Mouse (Mus musculus) lung, postnatal 0 days (tissue): ENCODE data around the gene Gm4792. TPM values are rescaled to one million over a fixed set of nuclear protein-coding genes. Genes with fewer than 3 reads are reported as not detected.

Source experiments
- ATAC-seq: fragments of 200-750 bp; cut with Nextera tagmentation; 2 replicates; pipeline ENCODE4 v1.8.0; 2017; ENCODE audit warnings: moderate library complexity
- DNase-seq: peaks from one replicate; pipeline ENCODE4 v3.0.0-alpha.2; 2016; ENCODE audit warnings: low spot score
- H3K27ac ChIP-seq: fragments of 300-500 bp; sonication (generic); 2 replicates; pipeline ENCODE4 v1.5.1; 2014; ENCODE audit warnings: antibody characterized with exemption, mild to moderate bottlenecking, low read length, mixed read lengths
- H3K27me3 ChIP-seq: fragments of 300-500 bp; sonication (generic); replicated peaks from 2 replicates; pipeline ENCODE4 v1.6.1; 2014; ENCODE audit warnings: low read length, mixed read lengths; ENCODE audit not compliant: insufficient read depth
- H3K36me3 ChIP-seq: fragments of 300-500 bp; sonication (generic); 2 replicates; pipeline ENCODE4 v1.6.1; 2014; ENCODE audit warnings: low read length, mixed read lengths; ENCODE audit not compliant: insufficient read depth
- H3K4me1 ChIP-seq: fragments of 300-500 bp; sonication (generic); 2 replicates; pipeline ENCODE4 v1.6.1; 2014; ENCODE audit warnings: antibody characterized with exemption, low read depth, low read length, mixed read lengths; ENCODE audit not compliant: insufficient read depth
- H3K4me2 ChIP-seq: fragments of 300-500 bp; sonication (generic); replicated peaks from 2 replicates; pipeline ENCODE4 v1.6.1; 2014; ENCODE audit warnings: low read depth, mild to moderate bottlenecking, low read length, moderate library complexity, mixed read lengths
- H3K4me3 ChIP-seq: fragments of 300-500 bp; sonication (generic); 2 replicates; pipeline ENCODE4 v1.5.1; 2014; ENCODE audit warnings: low read depth, low read length
- H3K9ac ChIP-seq: fragments of 300-500 bp; sonication (generic); replicated peaks from 2 replicates; pipeline ENCODE4 v1.6.1; 2014; ENCODE audit warnings: low read depth, mild to moderate bottlenecking
- H3K9me3 ChIP-seq: fragments of 300-500 bp; sonication (generic); 2 replicates; pipeline ENCODE4 v1.6.1; 2016; ENCODE audit warnings: low read length, mixed read lengths
- CTCF ChIP-seq: IDR thresholded peaks from 2 replicates; pipeline ENCODE4 v1.5.1; 2016; ENCODE audit warnings: antibody characterized with exemption, mild to moderate bottlenecking
- EP300 ChIP-seq: IDR thresholded peaks from 2 replicates; pipeline ENCODE4 v1.6.1; 2016; ENCODE audit warnings: antibody characterized with exemption, mild to moderate bottlenecking, control low read depth
- WGBS: fragments of 180-500 bp; shearing (Covaris S2); extraction: QIAGEN DNeasy Blood & Tissue Kit; methylation state at CpG from one replicate; pipeline ENCODE4 v1.1.7; 2014; 5-methylcytosine and 5-hydroxymethylcytosine counted together
- polyA plus RNA-seq: library from polyadenylated mRNA; unstranded; fragments of >200 nt; fragmentation: Nextera tagmentation; extraction: Ambion mirVana; gene quantifications from 2 replicates; pipeline ENCODE4 v1.2.1, GENCODE M21; 2015

Gm4792 gene
- not detected in 2 replicates for polyA plus RNA-seq

DNA sequence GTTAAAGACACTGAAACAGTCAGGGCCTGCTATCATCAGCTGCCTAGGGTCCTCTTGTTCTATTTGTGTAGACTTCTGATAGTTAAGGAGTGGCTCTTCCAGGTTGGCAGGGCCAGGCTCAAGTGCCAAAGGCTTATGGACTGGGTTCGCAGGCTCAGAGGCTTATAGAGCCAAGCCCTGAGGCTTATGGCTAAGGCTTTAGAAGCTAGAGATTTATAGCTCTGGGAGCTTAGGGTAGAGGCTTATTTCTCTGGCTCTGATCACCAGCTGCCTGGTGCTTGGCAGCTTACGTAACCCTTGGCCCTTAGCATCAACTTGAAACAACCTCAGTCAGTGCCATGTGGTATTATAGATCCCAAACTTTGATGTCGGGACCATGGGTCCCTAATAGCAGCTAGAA lies at the start of gene Gm4792:
Gene Gm4792 (minus strand): TSS at position 233 of the 400 bp plus-strand sequence.
- no peaks in the 10 kb centered on the region for H3K9me3 ChIP-seq
- H3K4me3 ChIP-seq: no peak within 1 kb of the TSS
- H3K27me3 ChIP-seq: no peaks in the 10 kb centered on the region
- H3K4me2 ChIP-seq: no peak within 1 kb of the TSS
- no peak within 1 kb of the TSS for H3K27ac ChIP-seq
- TF ChIP-seq EP300: no peak
- TF ChIP-seq CTCF: no peak
- 77% methylated on average over 3 of the region's 3 CpGs for WGBS
- no peaks in the 10 kb centered on the region for H3K4me1 ChIP-seq
- H3K36me3 ChIP-seq: no peaks in the 10 kb centered on the region
- H3K9ac ChIP-seq: no peak within 1 kb of the TSS
- no peak for ATAC-seq
- DNase-seq: no peak

DNA sequence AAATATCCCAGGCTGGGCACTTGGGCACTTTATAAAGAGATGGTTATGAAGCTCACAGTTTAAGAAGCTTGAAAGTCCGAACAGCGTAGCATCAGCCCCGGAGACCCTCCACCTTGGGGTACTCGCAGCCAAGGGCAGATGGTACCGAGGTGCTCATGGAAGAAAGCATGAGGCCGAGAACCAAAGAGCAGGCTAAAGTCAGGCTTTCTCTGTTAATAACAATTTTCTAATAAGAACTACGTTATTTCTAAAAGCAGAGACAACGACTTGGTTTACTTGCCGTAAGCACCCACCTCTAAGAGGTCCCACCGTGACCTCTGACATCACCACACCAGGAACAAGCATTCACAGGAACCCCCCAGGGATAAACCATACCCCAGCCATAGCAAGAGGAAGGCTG lies 49.5 kb upstream of the Gm4792 start:
- Histone ChIP-seq H3K27me3 (no peaks in the 10 kb centered on the region), H3K4me1 (peaks cover 5% of the 10 kb centered on the region; the same call in 1 of the 2 replicates), H3K36me3 (no peaks in the 10 kb centered on the region), H3K4me3 (no peak overlapping the region), H3K27ac (no peak overlapping the region), H3K4me2 (no peak overlapping the region), H3K9ac (no peak overlapping the region), H3K9me3 (no peaks in the 10 kb centered on the region)
- no peak for ATAC-seq
- 95% methylated on average over 10 of the region's 10 CpGs for WGBS
- TF ChIP-seq EP300: no peak
- no peak for TF ChIP-seq CTCF
- no peak for DNase-seq

DNA sequence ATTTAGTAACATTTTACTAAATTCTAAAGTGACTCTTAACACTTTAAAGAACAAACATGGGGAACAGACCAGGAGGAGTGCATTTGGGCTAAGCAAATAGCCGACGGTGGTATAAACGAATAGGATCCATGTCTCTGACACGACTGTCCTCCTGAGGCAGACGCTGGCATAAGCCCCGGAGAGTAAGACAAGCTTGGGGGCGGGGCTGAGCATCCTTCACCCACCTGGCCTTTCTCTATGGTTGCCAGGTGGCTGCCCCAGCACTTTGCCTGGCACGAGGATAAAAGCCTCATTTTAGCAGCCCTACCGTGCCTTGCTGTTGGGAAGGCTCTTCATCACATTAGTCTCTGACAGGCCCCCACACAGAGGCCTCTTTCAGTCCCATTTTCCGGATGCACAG lies 48.8 kb upstream of the Gm4792 start:
- no peak overlapping the region for H3K4me2 ChIP-seq
- H3K36me3 ChIP-seq: no peaks in the 10 kb centered on the region
- ATAC-seq (no peak), DNase-seq (no peak)
- H3K27ac ChIP-seq: no peak overlapping the region
- peaks cover 5% of the 10 kb centered on the region; the same call in 1 of the 2 replicates for H3K4me1 ChIP-seq
- no peak for TF ChIP-seq CTCF
- H3K4me3 ChIP-seq: no peak overlapping the region
- H3K27me3 ChIP-seq: no peaks in the 10 kb centered on the region
- 60% methylated on average over 10 of the region's 10 CpGs for WGBS
- H3K9ac ChIP-seq: no peak overlapping the region
- no peaks in the 10 kb centered on the region for H3K9me3 ChIP-seq

DNA sequence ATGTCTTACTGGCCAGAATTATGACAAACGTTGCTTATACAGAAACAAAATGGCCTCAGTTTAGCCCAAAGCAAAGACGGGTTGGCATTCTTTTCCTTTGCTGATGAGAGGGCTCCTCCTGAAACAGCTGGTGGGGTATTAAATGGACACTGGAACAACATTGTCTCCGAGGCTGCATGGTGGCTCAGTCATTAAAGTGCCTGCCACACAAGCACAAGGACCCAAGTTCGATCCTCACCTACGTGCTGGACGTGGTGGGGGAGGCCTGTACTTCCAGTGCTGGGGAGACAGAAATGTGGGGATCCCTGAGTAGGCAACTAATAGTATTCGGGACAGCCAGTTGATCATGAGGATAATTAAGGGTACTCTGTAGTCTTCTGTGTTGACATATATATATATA lies 48.1 kb upstream of the Gm4792 start:
- Histone ChIP-seq H3K4me1 (peaks cover 5% of the 10 kb centered on the region; the same call in 1 of the 2 replicates), H3K4me2 (no peak overlapping the region), H3K9me3 (no peaks in the 10 kb centered on the region), H3K27ac (no peak overlapping the region), H3K4me3 (no peak overlapping the region), H3K9ac (no peak overlapping the region), H3K36me3 (no peaks in the 10 kb centered on the region), H3K27me3 (no peaks in the 10 kb centered on the region)
- ATAC-seq (no peak), DNase-seq (no peak)
- 95% methylated on average over 7 of the region's 7 CpGs for WGBS
- TF ChIP-seq CTCF (no peak), EP300 (no peak)

DNA sequence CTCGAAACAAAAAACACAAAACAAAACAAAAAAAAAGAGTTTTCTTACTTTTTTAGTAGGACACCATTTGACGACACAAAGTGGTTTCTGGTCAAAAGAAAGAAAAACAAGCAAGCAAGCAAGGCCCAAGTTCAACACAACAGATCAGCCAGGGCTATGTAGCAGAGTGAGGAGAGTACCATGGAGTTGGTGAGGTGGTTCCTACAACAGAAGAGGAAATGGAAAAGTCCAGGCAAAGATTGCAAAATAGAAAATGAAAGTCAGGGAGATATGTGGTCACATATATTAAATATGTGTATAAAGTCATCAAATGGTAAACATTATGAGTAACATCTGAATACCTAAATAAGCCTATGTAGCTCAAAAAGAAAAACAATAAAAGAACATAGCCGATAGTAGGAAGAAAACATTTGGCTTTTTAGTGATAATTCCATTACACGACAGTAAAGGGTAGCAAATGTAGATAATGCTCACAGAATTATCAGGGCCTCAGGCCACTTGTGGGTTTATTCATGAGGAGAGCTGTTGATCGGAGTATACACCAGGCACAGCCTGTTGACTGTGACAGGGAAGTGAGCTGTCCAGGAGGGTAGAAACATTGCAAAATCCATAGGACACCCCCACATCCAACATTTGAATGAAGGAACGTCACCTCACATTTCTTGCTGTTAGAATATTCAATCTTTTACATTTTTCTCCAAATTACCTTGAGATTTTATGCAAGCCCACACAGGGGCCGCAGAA lies 47.2 kb upstream of the Gm4792 start:
- no peak for TF ChIP-seq EP300
- TF ChIP-seq CTCF: no peak
- Histone ChIP-seq H3K4me1 (peaks cover 3% of the 10 kb centered on the region; the same call in 1 of the 2 replicates), H3K4me3 (no peak overlapping the region), H3K36me3 (no peaks in the 10 kb centered on the region), H3K27ac (no peak overlapping the region), H3K4me2 (no peak overlapping the region), H3K9me3 (no peaks in the 10 kb centered on the region), H3K9ac (no peak overlapping the region), H3K27me3 (no peaks in the 10 kb centered on the region)
- 88% methylated on average over 7 of the region's 7 CpGs for WGBS
- DNase-seq (no peak), ATAC-seq (no peak)

DNA sequence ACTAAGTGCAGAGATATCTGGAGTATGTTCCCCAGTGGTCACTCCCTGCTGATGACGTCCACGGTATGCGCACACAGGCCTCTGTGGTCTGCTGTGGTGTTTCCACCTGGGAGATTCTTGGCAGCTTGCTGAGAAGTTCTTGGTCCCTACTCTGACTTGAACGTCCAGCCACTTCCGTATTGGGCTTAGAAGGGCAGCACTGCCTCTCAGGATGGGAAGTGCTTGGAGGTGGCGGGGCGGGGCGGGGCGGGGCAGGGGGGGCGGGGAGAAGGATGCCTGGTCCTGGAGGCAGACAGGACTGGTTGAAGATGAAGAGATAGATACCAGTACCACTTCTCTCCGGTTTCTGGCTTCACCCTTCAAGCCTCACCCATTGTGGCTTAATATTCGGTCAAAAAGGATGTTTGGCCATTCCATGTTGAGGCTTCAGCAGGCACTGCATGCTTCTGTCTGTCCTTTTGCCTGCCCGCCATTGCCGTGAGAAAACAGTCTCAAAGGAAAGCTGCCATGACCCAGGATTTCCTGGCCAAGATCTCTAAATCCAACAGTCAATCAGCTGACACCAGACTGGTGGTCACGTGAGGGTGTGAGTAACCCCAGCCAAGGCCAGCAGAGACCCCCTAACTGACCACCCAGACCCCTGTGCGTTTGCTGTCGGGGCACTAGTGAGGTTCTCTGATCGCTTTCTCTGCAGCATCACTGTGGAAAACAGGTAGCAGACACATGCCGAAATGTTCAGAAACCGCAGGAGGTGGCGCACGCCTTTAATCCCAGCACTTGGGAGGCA lies 46.3 kb upstream of the Gm4792 start:
- no peak overlapping the region for H3K9ac ChIP-seq
- H3K4me1 ChIP-seq: no peaks in the 10 kb centered on the region
- 48% methylated on average over 22 of the region's 22 CpGs for WGBS
- no peaks in the 10 kb centered on the region for H3K9me3 ChIP-seq
- ATAC-seq: peak; percentile 44
- DNase-seq: peak; percentile 29
- H3K4me3 ChIP-seq: no peak overlapping the region
- no peak overlapping the region for H3K27ac ChIP-seq
- no peaks in the 10 kb centered on the region for H3K36me3 ChIP-seq
- H3K4me2 ChIP-seq: no peak overlapping the region
- no peaks in the 10 kb centered on the region for H3K27me3 ChIP-seq
- TF ChIP-seq CTCF: no peak
- no peak for TF ChIP-seq EP300
